Mouse (Mus musculus) liver, embryonic 16.5 days (tissue): ENCODE measurements around the gene Il11. TPM values are rescaled to one million over a fixed set of nuclear protein-coding genes. Genes with fewer than 3 reads are reported as not detected.
A peak's percentile ranks its signal among the peaks of the same experiment; 100 is the strongest.

Source experiments
- ATAC-seq: fragments of 200-750 bp; cut with Nextera tagmentation; 2 replicates; pipeline ENCODE4 v1.8.0; 2017; ENCODE audit warnings: low read depth, mild to moderate bottlenecking, moderate number of reproducible peaks, moderate library complexity
- H3K27ac ChIP-seq: fragments of 300-500 bp; sonication (generic); 2 replicates; pipeline ENCODE4 v1.5.1; 2014; ENCODE audit warnings: mild to moderate bottlenecking, low read length
- H3K27me3 ChIP-seq: fragments of 300-500 bp; sonication (generic); 2 replicates; pipeline ENCODE4 v1.6.1; 2014; ENCODE audit warnings: low read depth, low read length, mixed read lengths; ENCODE audit not compliant: control insufficient read depth, insufficient read depth
- H3K36me3 ChIP-seq: fragments of 300-500 bp; sonication (generic); 2 replicates; pipeline ENCODE4 v1.6.1; 2014; ENCODE audit warnings: mild to moderate bottlenecking; ENCODE audit not compliant: control insufficient read depth, insufficient read depth
- H3K4me1 ChIP-seq: fragments of 300-500 bp; sonication (generic); 2 replicates; pipeline ENCODE4 v1.6.1; 2014; ENCODE audit warnings: low read depth, low read length, mixed read lengths; ENCODE audit not compliant: control insufficient read depth
- H3K4me2 ChIP-seq: fragments of 300-500 bp; sonication (generic); 2 replicates; pipeline ENCODE4 v1.6.1; 2014; ENCODE audit warnings: low read depth, low read length, mixed read lengths
- H3K4me3 ChIP-seq: fragments of 300-500 bp; sonication (generic); 2 replicates; pipeline ENCODE4 v1.5.1; 2014; ENCODE audit warnings: low read depth, mild to moderate bottlenecking, low read length
- H3K9ac ChIP-seq: fragments of 300-500 bp; sonication (generic); 2 replicates; pipeline ENCODE4 v1.6.1; 2014; ENCODE audit warnings: low read depth, low read length
- H3K9me3 ChIP-seq: fragments of 300-500 bp; sonication (generic); replicated peaks from 2 replicates; pipeline ENCODE4 v1.6.1; 2016; ENCODE audit warnings: low read length; ENCODE audit not compliant: control insufficient read depth
- WGBS: fragments of 180-500 bp; shearing (Covaris S2); extraction: QIAGEN DNeasy Blood & Tissue Kit; methylation state at CpG from one replicate; pipeline ENCODE4 v1.1.7; 2014; ENCODE audit not compliant: insufficient replicate concordance; 5-methylcytosine and 5-hydroxymethylcytosine counted together
- polyA plus RNA-seq: library from polyadenylated mRNA; unstranded; fragments of >200 nt; fragmentation: Nextera tagmentation; extraction: Ambion mirVana; gene quantifications from 2 replicates; pipeline ENCODE4 v1.2.1, GENCODE M21; 2015

Gene Il11
- polyA plus RNA-seq, 1 experiment from 2014 or later = not detected

GRCm38 (mm10) chr7:4724359-4724758, 58.3 kb downstream of the Il11 start:
- Histone ChIP-seq H3K9me3 (no peaks in the 10 kb centered on the region), H3K4me3 (peak overlapping the region; percentile 33; the same call in 1 of the 2 replicates), H3K36me3 (no peaks in the 10 kb centered on the region), H3K27ac (peak overlapping the region; percentile 51; the same call in 1 of the 2 replicates), H3K4me2 (peak overlapping the region; percentile 25; the same call in 1 of the 2 replicates), H3K27me3 (no peaks in the 10 kb centered on the region), H3K4me1 (peaks cover 3% of the 10 kb centered on the region; the same call in 1 of the 2 replicates), H3K9ac (no peak overlapping the region)
- WGBS = 6% methylated on average over 3 of the region's 3 CpGs
- 0 out of 2 replicates have a peak, but pooled peaks have one; percentile 19 for ATAC-seq

- H3K9me3 ChIP-seq = no peaks in the 10 kb centered on the region
- no peaks in the 10 kb centered on the region for H3K36me3 ChIP-seq
- H3K4me3 ChIP-seq = peak overlapping the region; percentile 33
- H3K27me3 ChIP-seq = no peaks in the 10 kb centered on the region
- ATAC-seq = no peak
- WGBS = 25% methylated on average over 12 of the region's 12 CpGs
- H3K4me1 ChIP-seq = peaks cover 3% of the 10 kb centered on the region; the same call in 1 of the 2 replicates
- peak overlapping the region; percentile 25 for H3K4me2 ChIP-seq
- H3K9ac ChIP-seq = no peak overlapping the region
- no peak overlapping the region for H3K27ac ChIP-seq
Measured at GRCm38 (mm10) chr7:4723508-4723907, 59.2 kb downstream of the Il11 start.

Other genes starting within 250 kb of the Il11 start
- 0.48 and 0.52 TPM in 2 replicates for gene Syt5, start 235.3 kb downstream of the Il11 start, polyA plus RNA-seq
- gene Ptprh, start 178.8 kb downstream of the Il11 start, polyA plus RNA-seq = 0.02 TPM in 1 of 2 replicates, not detected in the other
- 38.2 and 39.0 TPM in 2 replicates for gene Tmem86b, start 151.4 kb downstream of the Il11 start, polyA plus RNA-seq
- 2.4 and 3.4 TPM in 2 replicates for gene Ppp6r1, start 123.8 kb downstream of the Il11 start, polyA plus RNA-seq
- gene Hspbp1, start 97.8 kb downstream of the Il11 start, polyA plus RNA-seq = 46.8 and 49.1 TPM in 2 replicates
- 0.14 TPM in 1 of 2 replicates, not detected in the other for gene Brsk1, start 92.3 kb downstream of the Il11 start, polyA plus RNA-seq
- 0.33 and 0.36 TPM in 2 replicates for gene Tmem150b, start 57.6 kb downstream of the Il11 start, polyA plus RNA-seq
- 41.3 and 47.4 TPM in 2 replicates for gene Kmt5c, start 42.7 kb downstream of the Il11 start, polyA plus RNA-seq
- gene Cox6b2, start 29.8 kb downstream of the Il11 start, polyA plus RNA-seq = 65.0 and 71.5 TPM in 2 replicates
- gene Fam71e2, start 11.6 kb downstream of the Il11 start, polyA plus RNA-seq = not detected in 2 replicates
- gene Tmem190, start 78 bp upstream of the Il11 start, polyA plus RNA-seq = not detected in 2 replicates
- gene Tmem238, start 6.8 kb upstream of the Il11 start, polyA plus RNA-seq = 8.4 and 8.9 TPM in 2 replicates
- gene Rpl28, start 10.0 kb upstream of the Il11 start, polyA plus RNA-seq = 162 and 174 TPM in 2 replicates
- gene Ube2s, start 29.7 kb upstream of the Il11 start, polyA plus RNA-seq = 261 and 272 TPM in 2 replicates
- not detected in 2 replicates for gene Shisa7, start 61.8 kb upstream of the Il11 start, polyA plus RNA-seq
- gene Isoc2b, start 87.4 kb upstream of the Il11 start, polyA plus RNA-seq = 4.1 and 4.8 TPM in 2 replicates
- gene Isoc2a, start 94.3 kb upstream of the Il11 start, polyA plus RNA-seq = 0.49 and 0.89 TPM in 2 replicates
- gene Gm36210, start 123.7 kb upstream of the Il11 start, polyA plus RNA-seq = not detected in 2 replicates
- 1.4 and 1.9 TPM in 2 replicates for gene Zfp628, start 132.4 kb upstream of the Il11 start, polyA plus RNA-seq
- gene Nat14, start 139.2 kb upstream of the Il11 start, polyA plus RNA-seq = 0.25 and 0.37 TPM in 2 replicates
- 0.08 and 0.20 TPM in 2 replicates for gene Ssc5d, start 142.9 kb upstream of the Il11 start, polyA plus RNA-seq
- gene Sbk2, start 181.5 kb upstream of the Il11 start, polyA plus RNA-seq = not detected in 2 replicates
- gene Sbk3, start 188.3 kb upstream of the Il11 start, polyA plus RNA-seq = not detected in 2 replicates
- 3.6 and 4.5 TPM in 2 replicates for gene Zfp579, start 213.3 kb upstream of the Il11 start, polyA plus RNA-seq
- 7.8 and 10.2 TPM in 2 replicates for gene Zfp524, start 231.6 kb upstream of the Il11 start, polyA plus RNA-seq
- gene Fiz1, start 231.8 kb upstream of the Il11 start, polyA plus RNA-seq = 10.4 and 12.5 TPM in 2 replicates
- 0.58 and 0.89 TPM in 2 replicates for gene Gm44973, start 232.6 kb upstream of the Il11 start, polyA plus RNA-seq
- gene Zfp865, start 237.5 kb upstream of the Il11 start, polyA plus RNA-seq = 1.1 and 1.2 TPM in 2 replicates
- gene Ccdc106, start 237.7 kb upstream of the Il11 start, polyA plus RNA-seq = 0.16 and 0.40 TPM in 2 replicates